Mouse (Mus musculus) spleen, adult 2 months (tissue): ENCODE results near the gene Bspry. TPM values are rescaled to one million over a fixed set of nuclear protein-coding genes. Genes with fewer than 3 reads are reported as not detected.

ENCODE experiments used
- DNase-seq, 2 experiments: peaks; one replicate each; pipeline versions ENCODE4 v3.0.0 to v3.0.0-alpha.2; 2012 to 2021; ENCODE audit warnings: low spot score in 2 of 2, low read depth in 1 of 2
- H3K27ac ChIP-seq: fragments of 200-500 bp; 2 replicates; pipeline ENCODE4 v1.5.1; 2012; ENCODE audit warnings: low read length, inconsistent platforms; ENCODE audit not compliant: insufficient read depth
- H3K27me3 ChIP-seq: fragments of 200-500 bp; 2 replicates; pipeline ENCODE4 v1.6.1; 2012; ENCODE audit warnings: mild to moderate bottlenecking, moderate library complexity, low read length, inconsistent platforms; ENCODE audit not compliant: control insufficient read depth, insufficient read depth
- H3K36me3 ChIP-seq: fragments of 200-500 bp; 2 replicates; pipeline ENCODE4 v1.6.1; 2012; ENCODE audit warnings: mild to moderate bottlenecking, low read length, inconsistent platforms; ENCODE audit not compliant: control insufficient read depth, insufficient read depth
- H3K4me1 ChIP-seq: fragments of 200-500 bp; 2 replicates; pipeline ENCODE4 v1.6.1; 2011; ENCODE audit warnings: inconsistent platforms; ENCODE audit not compliant: control insufficient read depth, insufficient read depth, insufficient read length
- H3K4me3 ChIP-seq: fragments of 200-500 bp; 2 replicates; pipeline ENCODE4 v1.5.1; 2011; ENCODE audit warnings: mild to moderate bottlenecking, inconsistent platforms; ENCODE audit not compliant: insufficient read depth, insufficient read length; ENCODE audit errors: extremely low read depth
- CTCF ChIP-seq: fragments of 200-500 bp; IDR thresholded peaks from 2 replicates; pipeline ENCODE4 v1.5.1; 2011; ENCODE audit warnings: mild to moderate bottlenecking, inconsistent platforms; ENCODE audit not compliant: insufficient read depth, insufficient read length, insufficient replicate concordance; ENCODE audit errors: extremely low read depth
- POLR2A ChIP-seq: fragments of 200-500 bp; IDR thresholded peaks from 2 replicates; pipeline ENCODE4 v1.6.1; 2011; ENCODE audit warnings: low read depth, low read length, inconsistent platforms
- WGBS: fragments of 180-500 bp; shearing (Covaris S2); methylation state at CpG from one replicate; pipeline ENCODE4 v1.1.7; 2018; 5-methylcytosine and 5-hydroxymethylcytosine counted together
- polyA plus RNA-seq: library from polyadenylated mRNA; depleted of rRNA; stranded (reverse); fragments of >200 nt; gene quantifications from 2 replicates; pipeline ENCODE4 v1.2.3, GENCODE M21; 2012

Bspry gene
- polyA plus RNA-seq, 1 experiment, result 2.1 TPM

GRCm38 (mm10) chr4:62518416-62519121, 38.7 kb downstream of the Bspry start:
- H3K36me3 ChIP-seq, result peaks cover 3% of the 10 kb centered on the region; the same call in 1 of the 2 replicates
- WGBS, result 48% methylated on average over 13 of the region's 13 CpGs

GRCm38 (mm10) chr4:62519122-62519848, 39.4 kb downstream of the Bspry start:
- H3K27ac ChIP-seq, result peak overlapping the region; percentile 60; the same call in 1 of the 2 replicates
- WGBS, result 1% methylated on average over 26 of the region's 26 CpGs
- H3K36me3 ChIP-seq, result no peaks in the 10 kb centered on the region
- no peaks in the 10 kb centered on the region for H3K27me3 ChIP-seq
- H3K4me1 ChIP-seq, result peaks cover 11% of the 10 kb centered on the region; the same call in 1 of the 2 replicates
- DNase-seq, result no peak
- peak overlapping the region; percentile 97 for H3K4me3 ChIP-seq
- TF ChIP-seq POLR2A (no peak), CTCF (no peak)

More at GRCm38 (mm10) chr4:62518416-62519121, 38.7 kb downstream of the Bspry start:
- peaks cover 9% of the 10 kb centered on the region; the same call in 1 of the 2 replicates for H3K4me1 ChIP-seq
- H3K27me3 ChIP-seq, result no peaks in the 10 kb centered on the region
- H3K4me3 ChIP-seq, result peak overlapping the region; percentile 97
- peak overlapping the region; percentile 59 for H3K27ac ChIP-seq
- TF ChIP-seq POLR2A (no peak), CTCF (no peak)
- DNase-seq, result no peak

- TF ChIP-seq POLR2A (no peak), CTCF (no peak)
- Histone ChIP-seq H3K4me1 (peaks cover 14% of the 10 kb centered on the region; the same call in 1 of the 2 replicates), H3K4me3 (peak within 1 kb of the TSS; percentile 97), H3K27me3 (no peaks in the 10 kb centered on the region), H3K36me3 (no peaks in the 10 kb centered on the region), H3K27ac (peak within 1 kb of the TSS; percentile 60)
- WGBS, result under 1% methylated on average over 37 of the region's 37 CpGs
- DNase-seq, result peak in 1 of 2 experiments; percentile 71
Measured at GRCm38 (mm10) chr4:62519849-62520233, 40.0 kb downstream of the Bspry start, which contains the start of gene Alad. Gene Alad, minus strand, starts transcription at chr4:62519918.

- Histone ChIP-seq H3K27ac (no peak overlapping the region), H3K36me3 (no peaks in the 10 kb centered on the region), H3K27me3 (no peaks in the 10 kb centered on the region), H3K4me1 (peaks cover 14% of the 10 kb centered on the region; the same call in 1 of the 2 replicates), H3K4me3 (no peak overlapping the region)
- no peak for TF ChIP-seq POLR2A
- no peak for TF ChIP-seq CTCF
- 73% methylated on average over 2 of the region's 2 CpGs for WGBS
- no peak for DNase-seq
Measured at GRCm38 (mm10) chr4:62520892-62521400, 41.1 kb downstream of the Bspry start.

- Histone ChIP-seq H3K27ac (peak within 1 kb of the TSS; percentile 90), H3K4me1 (peaks cover 4% of the 10 kb centered on the region; the same call in 1 of the 2 replicates), H3K36me3 (no peaks in the 10 kb centered on the region), H3K4me3 (peak within 1 kb of the TSS; percentile 97), H3K27me3 (no peaks in the 10 kb centered on the region)
- no peak for TF ChIP-seq POLR2A
- TF ChIP-seq CTCF, result no peak
- WGBS, result under 1% methylated on average over 59 of the region's 59 CpGs
- peak; percentile 90 to 95 for DNase-seq
Measured at GRCm38 (mm10) chr4:62524651-62525488, 45.0 kb downstream of the Bspry start, which contains the start of the genes Pole3 and 4933430I17Rik. Gene Pole3, minus strand, starts transcription at chr4:62525068. Gene 4933430I17Rik, plus strand, starts transcription at chr4:62525369.

GRCm38 (mm10) chr4:62525489-62525811, 45.6 kb downstream of the Bspry start:
- no peak for DNase-seq
- TF ChIP-seq POLR2A (no peak), CTCF (no peak)
- no peaks in the 10 kb centered on the region for H3K36me3 ChIP-seq
- H3K4me1 ChIP-seq, result peaks cover 4% of the 10 kb centered on the region; the same call in 1 of the 2 replicates
- peak overlapping the region; percentile 51 for H3K4me3 ChIP-seq
- WGBS, result 1% methylated on average over 10 of the region's 10 CpGs
- no peaks in the 10 kb centered on the region for H3K27me3 ChIP-seq
- no peak overlapping the region for H3K27ac ChIP-seq
